Mouse (Mus musculus) embryonic facial prominence, embryonic 13.5 days (tissue): Measurements from ENCODE around the gene Hand1. TPM values are rescaled to one million over a fixed set of nuclear protein-coding genes. Genes with fewer than 3 reads are reported as not detected.
A peak's percentile ranks its signal among the peaks of the same experiment; 100 is the strongest.

Source experiments
- ATAC-seq: fragments of 200-750 bp; cut with Nextera tagmentation; 2 replicates; pipeline ENCODE4 v1.8.0; 2017; ENCODE audit warnings: low read depth; ENCODE audit not compliant: insufficient number of reproducible peaks, insufficient read depth, low FRiP score, low TSS enrichment
- H3K27ac ChIP-seq: fragments of 300-500 bp; sonication (generic); 2 replicates; pipeline ENCODE4 v1.5.1; 2015; ENCODE audit warnings: moderate library complexity, mild to moderate bottlenecking, inconsistent platforms
- H3K27me3 ChIP-seq: fragments of 300-500 bp; sonication (generic); 2 replicates; pipeline ENCODE4 v1.6.1; 2015; ENCODE audit warnings: mild to moderate bottlenecking, inconsistent platforms
- H3K36me3 ChIP-seq: fragments of 300-500 bp; sonication (generic); 2 replicates; pipeline ENCODE4 v1.6.1; 2015; ENCODE audit warnings: mild to moderate bottlenecking, inconsistent platforms
- H3K4me1 ChIP-seq: fragments of 300-500 bp; sonication (generic); 2 replicates; pipeline ENCODE4 v1.6.1; 2015; ENCODE audit warnings: inconsistent platforms
- H3K4me2 ChIP-seq: fragments of 300-500 bp; sonication (generic); 2 replicates; pipeline ENCODE4 v1.6.1; 2015; ENCODE audit warnings: moderate library complexity, mild to moderate bottlenecking, inconsistent platforms
- H3K4me3 ChIP-seq: fragments of 300-500 bp; sonication (generic); 2 replicates; pipeline ENCODE4 v1.5.1; 2015; ENCODE audit warnings: mild to moderate bottlenecking, inconsistent platforms
- H3K9ac ChIP-seq: fragments of 300-500 bp; sonication (generic); 2 replicates; pipeline ENCODE4 v1.6.1; 2015; ENCODE audit warnings: mild to moderate bottlenecking, inconsistent platforms
- H3K9me3 ChIP-seq: fragments of 300-500 bp; sonication (generic); 2 replicates; pipeline ENCODE4 v1.6.1; 2016; ENCODE audit warnings: inconsistent platforms
- WGBS: fragments of 180-500 bp; shearing (Covaris S2); methylation state at CpG from one replicate; pipeline ENCODE4 v1.1.7; 2015; ENCODE audit warnings: mixed read lengths; 5-methylcytosine and 5-hydroxymethylcytosine counted together
- polyA plus RNA-seq: library from polyadenylated mRNA; unstranded; fragments of >200 nt; fragmentation: Nextera tagmentation; extraction: Ambion mirVana; gene quantifications from 2 replicates; pipeline ENCODE4 v1.2.1, GENCODE M21; 2015

Hand1 gene
- polyA plus RNA-seq, 1 experiment from 2014 or later: 5.1 TPM

DNA sequence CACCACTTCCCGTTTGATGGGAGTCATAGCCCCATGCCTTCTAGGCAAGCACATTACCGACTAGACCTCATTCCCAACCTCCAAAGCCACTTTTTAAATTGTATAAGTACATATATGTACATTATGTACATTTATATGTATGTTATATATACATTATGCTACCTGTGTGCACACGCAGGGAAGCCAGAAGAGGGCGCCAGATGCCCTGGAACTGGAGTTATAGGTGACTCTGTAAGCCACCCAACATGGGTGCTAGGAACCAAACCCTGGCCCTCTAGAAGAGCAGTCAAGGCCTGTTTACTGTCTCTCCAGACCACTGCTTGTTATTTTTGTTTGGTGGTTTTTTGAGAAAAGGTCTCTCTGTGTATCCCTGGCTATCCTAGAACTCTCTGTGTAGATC is 14.4 kb downstream of the Hand1 start:
- no peak overlapping the region for H3K4me3 ChIP-seq
- no peaks in the 10 kb centered on the region for H3K27me3 ChIP-seq
- H3K9me3 ChIP-seq: no peaks in the 10 kb centered on the region
- no peak overlapping the region for H3K27ac ChIP-seq
- H3K4me2 ChIP-seq: no peak overlapping the region
- no peaks in the 10 kb centered on the region for H3K4me1 ChIP-seq
- ATAC-seq: no peak
- H3K9ac ChIP-seq: no peak overlapping the region
- 88% methylated on average over 4 of the region's 4 CpGs for whole genome bisulfite sequencing
- H3K36me3 ChIP-seq: 0 out of 2 replicates have a peak, but pooled peaks cover under 1% of the 10 kb centered on the region

DNA sequence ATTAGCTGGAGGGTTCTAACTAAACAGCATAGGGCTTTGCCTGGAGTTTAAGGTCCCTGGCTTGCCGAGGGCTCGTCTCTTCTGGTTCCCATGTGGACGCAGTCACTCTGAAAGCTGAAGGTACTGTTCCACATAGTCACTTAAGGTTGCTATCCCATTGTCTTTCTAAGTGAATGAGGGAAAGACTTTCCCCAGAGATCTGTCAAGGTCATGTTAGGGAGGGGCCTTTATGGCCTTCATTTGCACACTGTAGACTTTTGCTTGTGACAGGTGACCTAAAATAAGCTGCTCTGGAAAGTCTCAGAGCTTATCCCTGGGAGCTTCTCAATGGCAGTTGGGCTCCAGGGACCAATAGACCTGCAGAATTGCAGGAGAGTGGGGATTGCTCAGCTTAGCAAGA is 19.0 kb downstream of the Hand1 start:
- Histone ChIP-seq H3K9me3 (no peaks in the 10 kb centered on the region), H3K36me3 (peaks cover 42% of the 10 kb centered on the region), H3K27ac (no peak overlapping the region), H3K4me2 (no peak overlapping the region), H3K9ac (no peak overlapping the region), H3K4me3 (no peak overlapping the region), H3K4me1 (no peaks in the 10 kb centered on the region), H3K27me3 (no peaks in the 10 kb centered on the region)
- WGBS: 92% methylated on average over 3 of the region's 3 CpGs
- no peak for ATAC-seq

DNA sequence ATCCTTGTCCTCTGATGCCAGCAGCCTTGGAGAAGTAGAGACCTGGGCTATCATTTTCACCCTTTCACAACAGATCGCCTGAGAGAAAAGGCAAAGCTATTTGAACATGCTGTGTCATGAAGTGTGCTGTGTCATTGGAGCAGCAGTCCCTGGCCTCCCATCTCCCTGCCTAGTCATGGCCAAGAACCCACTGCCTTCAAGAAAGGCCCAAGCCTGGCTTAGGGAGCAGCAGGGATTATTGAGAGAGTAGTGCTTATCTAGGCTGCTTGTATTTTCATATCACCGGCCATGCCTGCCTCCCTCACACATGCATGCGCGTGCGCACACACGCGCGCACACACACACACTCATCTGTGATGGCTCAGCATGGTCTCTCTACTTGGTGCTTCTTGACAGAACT is 20.4 kb downstream of the Hand1 start:
- H3K9ac ChIP-seq: no peak overlapping the region
- no peak overlapping the region for H3K4me3 ChIP-seq
- H3K36me3 ChIP-seq: peaks cover 51% of the 10 kb centered on the region
- 94% methylated on average over 8 of the region's 8 CpGs for WGBS
- H3K4me1 ChIP-seq: no peaks in the 10 kb centered on the region
- H3K27me3 ChIP-seq: no peaks in the 10 kb centered on the region
- H3K4me2 ChIP-seq: no peak overlapping the region
- ATAC-seq: no peak
- H3K27ac ChIP-seq: no peak overlapping the region
- no peaks in the 10 kb centered on the region for H3K9me3 ChIP-seq

DNA sequence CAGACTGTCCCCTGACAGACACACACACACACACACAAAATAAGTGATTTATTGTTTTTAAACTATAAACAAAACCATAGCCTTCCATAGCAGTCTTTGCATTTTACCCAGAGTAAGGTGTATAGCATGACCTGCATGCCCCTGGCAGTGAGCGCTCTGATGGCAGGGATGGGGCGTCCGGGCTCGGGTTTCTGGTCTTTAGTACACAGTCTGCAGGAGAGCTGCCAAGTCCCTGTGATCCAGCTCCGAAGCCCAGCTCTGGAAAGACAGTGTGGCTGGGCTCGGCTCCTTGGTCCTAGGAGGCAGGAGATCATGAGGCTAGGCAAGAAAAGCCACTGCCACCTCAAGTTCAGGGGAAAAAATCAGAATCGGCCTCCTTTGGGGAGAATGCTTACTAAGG is 21.6 kb downstream of the Hand1 start:
- H3K9me3 ChIP-seq: no peaks in the 10 kb centered on the region
- WGBS: 75% methylated on average over 7 of the region's 7 CpGs
- no peak overlapping the region for H3K27ac ChIP-seq
- no peak overlapping the region for H3K9ac ChIP-seq
- no peak overlapping the region for H3K4me2 ChIP-seq
- no peaks in the 10 kb centered on the region for H3K4me1 ChIP-seq
- no peak overlapping the region for H3K4me3 ChIP-seq
- ATAC-seq: no peak
- no peaks in the 10 kb centered on the region for H3K27me3 ChIP-seq
- H3K36me3 ChIP-seq: peaks cover 61% of the 10 kb centered on the region

DNA sequence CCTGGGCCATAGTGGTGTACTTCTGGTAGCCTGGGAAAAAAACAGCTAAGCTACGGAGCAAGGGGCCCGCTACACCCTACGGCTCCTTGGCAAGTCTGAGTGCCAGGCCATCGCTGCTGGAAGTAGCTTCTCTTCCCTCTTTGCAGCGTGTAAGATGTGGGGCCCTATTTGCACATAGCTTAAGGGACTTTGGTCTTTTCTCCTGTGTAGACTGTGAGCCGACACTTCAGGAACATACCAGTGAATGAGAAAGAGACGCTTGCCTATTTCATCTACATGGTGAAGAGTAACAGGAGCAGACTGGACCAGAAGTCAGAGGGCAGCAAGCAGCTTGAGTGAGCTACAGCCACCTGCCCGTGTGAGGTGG is 22.9 kb downstream of the Hand1 start:
- 91% methylated on average over 8 of the region's 8 CpGs for WGBS
- Histone ChIP-seq H3K27me3 (no peaks in the 10 kb centered on the region), H3K36me3 (peaks cover 64% of the 10 kb centered on the region), H3K9ac (no peak overlapping the region), H3K4me3 (no peak overlapping the region), H3K27ac (no peak overlapping the region), H3K4me1 (no peaks in the 10 kb centered on the region), H3K4me2 (no peak overlapping the region), H3K9me3 (no peaks in the 10 kb centered on the region)
- ATAC-seq: no peak

DNA sequence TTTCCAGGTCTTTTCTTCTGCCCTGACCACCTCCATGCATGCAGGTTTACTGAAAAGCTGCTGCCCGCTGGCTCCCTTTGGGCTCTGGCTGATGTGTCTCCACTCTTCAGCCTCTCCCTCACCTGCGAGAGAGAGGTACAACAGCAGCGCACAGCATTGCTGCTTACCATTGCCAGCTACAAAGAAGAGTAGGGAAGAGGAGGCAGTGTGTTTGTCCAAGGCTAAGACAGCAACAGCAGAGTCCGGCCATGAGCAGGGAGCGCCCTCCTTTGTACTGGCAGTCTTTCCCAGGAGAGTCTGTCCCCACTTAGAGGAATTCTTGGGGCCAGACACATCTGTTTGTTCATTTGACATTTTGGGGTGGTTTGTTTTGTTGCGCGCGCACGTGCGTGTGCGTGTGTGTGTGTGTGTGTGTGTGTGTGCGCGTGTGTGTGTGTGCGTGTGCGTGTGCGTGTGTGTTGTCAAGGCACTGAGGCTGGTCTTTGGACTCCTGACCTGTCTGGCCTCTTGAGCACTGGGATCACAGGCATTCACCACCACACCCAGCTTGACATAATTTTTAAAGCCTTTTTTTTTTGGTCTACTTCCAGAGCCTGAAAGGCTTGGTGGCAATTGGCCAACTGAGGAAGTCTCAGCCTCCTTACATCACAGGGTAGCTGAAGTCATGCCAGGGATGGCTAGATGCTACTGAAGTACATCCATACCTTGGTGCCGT is 23.4 kb downstream of the Hand1 start:
- no peak for ATAC-seq
- Histone ChIP-seq H3K36me3 (peaks cover 64% of the 10 kb centered on the region), H3K4me3 (no peak overlapping the region), H3K9me3 (no peaks in the 10 kb centered on the region), H3K27me3 (no peaks in the 10 kb centered on the region), H3K4me1 (no peaks in the 10 kb centered on the region), H3K27ac (no peak overlapping the region), H3K9ac (no peak overlapping the region), H3K4me2 (no peak overlapping the region)
- 91% methylated on average over 17 of the region's 17 CpGs for WGBS

DNA sequence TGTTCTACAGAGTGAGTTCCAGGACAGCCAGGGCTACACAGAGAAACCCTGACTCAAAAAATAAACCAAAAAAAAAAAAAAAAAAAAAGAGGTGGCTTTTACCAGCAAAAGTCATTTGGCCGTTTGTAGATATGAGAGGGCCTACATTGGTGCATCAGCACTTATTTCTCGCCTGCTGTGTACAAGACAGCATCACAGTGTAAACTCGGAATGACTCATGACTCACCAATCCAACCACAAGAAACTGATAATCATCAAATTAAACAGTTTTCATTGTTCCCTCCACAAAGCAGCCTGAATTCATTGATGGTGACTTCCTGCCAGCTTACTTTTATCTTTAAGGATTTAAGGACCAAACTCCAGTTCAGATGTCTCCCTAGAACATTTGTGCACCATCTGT is 27.6 kb downstream of the Hand1 start:
- 74% methylated on average over 3 of the region's 3 CpGs for WGBS
- no peak for ATAC-seq
- Histone ChIP-seq H3K4me2 (no peak overlapping the region), H3K4me1 (peaks cover 25% of the 10 kb centered on the region), H3K4me3 (no peak overlapping the region), H3K36me3 (peaks cover 36% of the 10 kb centered on the region), H3K27ac (no peak overlapping the region), H3K9ac (no peak overlapping the region), H3K27me3 (no peaks in the 10 kb centered on the region), H3K9me3 (no peaks in the 10 kb centered on the region)

DNA sequence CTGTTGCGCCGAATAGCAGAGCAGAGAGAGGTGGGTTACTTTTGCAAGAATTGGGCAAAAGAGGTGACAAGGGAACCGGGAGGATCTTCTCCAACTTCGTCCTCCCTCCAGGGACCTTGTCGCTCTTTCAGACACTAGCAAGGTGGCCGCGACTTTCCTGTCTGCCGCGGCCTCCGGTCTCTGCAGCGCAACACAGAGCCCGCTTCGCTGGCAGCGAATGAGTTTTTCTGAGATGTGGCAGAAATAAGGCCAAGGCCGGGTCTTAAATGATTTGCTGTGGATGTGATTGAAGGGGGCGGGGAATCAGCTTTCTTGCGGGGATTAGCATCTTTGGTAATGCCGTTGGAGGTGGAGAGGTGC is 30.1 kb downstream of the Hand1 start:
- Histone ChIP-seq H3K9me3 (no peaks in the 10 kb centered on the region), H3K4me3 (peak overlapping the region; percentile 93), H3K4me2 (peak overlapping the region; percentile 93), H3K27ac (peak overlapping the region; percentile 51; the same call in 1 of the 2 replicates), H3K9ac (peak overlapping the region; percentile 93), H3K27me3 (no peaks in the 10 kb centered on the region), H3K4me1 (peaks cover 26% of the 10 kb centered on the region), H3K36me3 (peaks cover 15% of the 10 kb centered on the region)
- WGBS: under 1% methylated on average over 18 of the region's 18 CpGs
- ATAC-seq: no peak

DNA sequence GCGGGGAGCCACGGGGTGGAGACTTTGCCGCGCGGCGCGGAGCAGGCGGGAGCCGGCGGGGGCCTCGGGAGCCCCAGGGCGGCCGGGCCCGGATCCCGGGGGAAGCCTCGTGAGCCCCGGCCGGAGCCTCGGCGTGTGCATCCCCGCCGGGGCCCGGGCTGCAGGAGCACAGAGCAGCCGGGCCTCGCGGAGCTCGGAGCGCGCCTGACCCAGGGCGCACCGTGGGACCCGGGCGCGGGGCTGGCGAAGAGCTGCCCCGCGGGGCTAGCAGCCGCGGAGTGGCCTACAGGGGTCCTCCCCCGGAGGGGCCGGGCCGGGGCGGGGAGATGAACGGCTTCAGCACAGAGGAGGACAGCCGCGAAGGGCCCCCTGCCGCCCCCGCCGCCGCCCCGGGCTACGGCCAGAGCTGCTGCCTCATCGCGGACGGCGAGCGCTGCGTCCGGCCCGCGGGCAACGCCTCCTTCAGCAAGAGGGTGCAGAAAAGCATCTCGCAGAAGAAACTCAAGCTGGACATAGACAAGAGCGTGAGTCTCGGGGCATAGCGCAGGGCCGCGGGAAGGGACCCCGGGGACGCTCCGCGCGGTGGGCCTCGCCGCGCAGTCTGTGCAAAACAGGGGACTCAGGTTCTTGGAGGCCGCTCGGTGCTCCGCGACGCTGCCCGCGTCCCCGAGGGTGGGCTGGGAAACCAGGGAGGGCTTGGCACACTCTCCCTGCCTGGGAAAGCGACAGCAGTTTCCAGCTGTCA is 30.7 kb downstream of the Hand1 start:
- peak; percentile 68 for ATAC-seq
- WGBS: under 1% methylated on average over 64 of the region's 85 CpGs
- peaks cover 26% of the 10 kb centered on the region for H3K4me1 ChIP-seq
- H3K9me3 ChIP-seq: no peaks in the 10 kb centered on the region
- H3K4me3 ChIP-seq: peak overlapping the region; percentile 93
- peak overlapping the region; percentile 51 for H3K27ac ChIP-seq
- peak overlapping the region; percentile 93 for H3K9ac ChIP-seq
- no peaks in the 10 kb centered on the region for H3K27me3 ChIP-seq
- peak overlapping the region; percentile 93 for H3K4me2 ChIP-seq
- peaks cover 13% of the 10 kb centered on the region for H3K36me3 ChIP-seq

DNA sequence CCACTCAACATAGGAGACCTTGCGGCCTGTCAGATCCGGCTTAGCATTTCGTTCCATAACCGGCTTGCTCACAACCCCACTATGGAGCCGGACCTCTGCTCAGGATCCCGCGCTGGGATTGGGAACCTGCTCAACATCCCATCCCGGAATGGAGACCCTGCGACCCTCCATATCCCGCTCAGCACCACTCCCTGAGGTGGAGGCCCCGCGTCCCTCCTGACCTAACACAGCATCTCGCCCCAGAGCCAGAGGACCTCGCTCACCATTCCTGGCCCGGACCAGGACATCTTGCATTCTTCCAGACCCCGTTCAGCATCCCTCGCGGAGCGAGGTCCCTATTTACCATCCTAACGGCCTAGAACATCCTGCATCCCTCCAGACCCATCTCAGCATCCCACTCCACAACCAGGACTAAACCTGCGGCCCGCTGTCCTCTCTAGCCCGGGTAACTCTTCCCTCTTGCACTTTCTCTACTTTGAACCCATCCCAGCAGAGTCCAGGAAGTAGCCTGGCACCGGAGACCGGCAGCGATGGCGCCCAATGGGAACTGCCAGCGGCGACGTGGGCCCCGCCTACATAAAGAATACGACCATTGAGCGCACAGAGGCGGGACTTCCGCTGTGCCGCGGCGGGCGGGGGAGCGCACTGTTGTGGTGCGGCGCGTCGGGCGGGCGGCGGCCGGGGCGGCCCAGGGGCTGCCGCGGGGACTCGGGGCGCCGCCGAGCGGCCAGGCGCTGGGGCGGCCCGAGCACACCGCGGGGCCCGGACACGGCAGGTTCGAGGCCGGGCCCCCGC is 31.4 kb downstream of the Hand1 start, which contains the start of gene Sap30l:
Gene Sap30l, plus strand, starts transcription at position 667 of the 795 bp plus-strand sequence.
- ATAC-seq: peak; percentile 97
- H3K9me3 ChIP-seq: no peaks in the 10 kb centered on the region
- H3K4me1 ChIP-seq: peaks cover 26% of the 10 kb centered on the region
- peak within 1 kb of the TSS; percentile 93 for H3K9ac ChIP-seq
- peak within 1 kb of the TSS; percentile 93 for H3K4me2 ChIP-seq
- peak within 1 kb of the TSS; percentile 55 for H3K27ac ChIP-seq
- H3K36me3 ChIP-seq: peaks cover 5% of the 10 kb centered on the region
- no peaks in the 10 kb centered on the region for H3K27me3 ChIP-seq
- under 1% methylated on average over 59 of the region's 66 CpGs for WGBS
- H3K4me3 ChIP-seq: peak within 1 kb of the TSS; percentile 93

DNA sequence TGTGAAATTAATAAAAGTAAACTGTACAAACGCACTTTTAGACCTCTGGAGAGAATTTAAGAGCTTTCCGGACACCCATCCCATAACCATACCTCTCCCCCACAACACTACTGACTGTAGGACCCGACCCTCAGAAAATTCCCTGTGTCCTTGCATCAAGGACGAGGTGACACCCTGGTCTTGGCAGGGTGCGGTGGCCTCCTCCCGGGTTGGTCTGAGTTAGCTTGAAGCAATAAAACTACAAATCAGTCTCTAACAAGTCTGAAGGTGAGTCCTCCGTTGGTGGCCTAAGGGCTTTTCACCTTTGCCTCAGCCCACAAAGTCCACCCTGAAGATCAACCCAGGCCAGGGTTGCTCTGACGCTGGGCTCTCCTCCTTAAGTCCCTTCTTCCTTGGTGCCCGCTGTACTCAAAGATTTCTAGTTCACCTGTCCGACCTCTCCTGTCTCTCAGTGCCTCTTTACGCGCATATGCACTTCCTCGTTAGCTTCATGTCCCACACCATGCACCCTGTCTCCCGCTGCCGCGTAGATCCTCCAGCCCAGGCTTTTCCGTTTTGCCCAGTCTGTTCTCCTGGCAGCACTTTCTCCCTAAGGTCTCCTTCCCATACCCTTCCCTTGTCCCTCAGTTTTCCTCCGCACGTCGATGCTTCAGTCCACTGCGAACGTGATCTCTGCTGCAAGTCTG is 32.2 kb downstream of the Hand1 start:
- Histone ChIP-seq H3K4me2 (peak overlapping the region; percentile 93), H3K27me3 (no peaks in the 10 kb centered on the region), H3K36me3 (no peaks in the 10 kb centered on the region), H3K4me1 (peaks cover 26% of the 10 kb centered on the region), H3K9ac (peak overlapping the region; percentile 93), H3K9me3 (no peaks in the 10 kb centered on the region), H3K4me3 (peak overlapping the region; percentile 93), H3K27ac (peak overlapping the region; percentile 55)
- 13% methylated on average over 22 of the region's 22 CpGs for WGBS
- no peak for ATAC-seq
